Mouse (Mus musculus) liver, adult 2 months (tissue): ENCODE data around the gene 4930474N05Rik.

Source experiments
- CTCF ChIP-seq: fragments of 200-500 bp; IDR thresholded peaks from 2 replicates; pipeline ENCODE4 v1.5.1; 2011; ENCODE audit warnings: low read depth, low read length, control low read depth
- POLR2A ChIP-seq: fragments of 200-500 bp; IDR thresholded peaks from 2 replicates; pipeline ENCODE4 v1.6.1; 2011; ENCODE audit warnings: low read length, control low read depth; ENCODE audit not compliant: insufficient read depth; ENCODE audit errors: extremely low read depth

- TF ChIP-seq CTCF (no peak), POLR2A (no peak)
These were observed 50.5 kb downstream of the 4930474N05Rik start for GRCm38 (mm10) chr14:36145261-36145660.
